Mouse (Mus musculus) megakaryocyte, embryonic 14.5 days (primary cell): ENCODE data around the gene Inhbb.

ENCODE experiments used
- FLI1 ChIP-seq: IDR thresholded peaks from 2 replicates; pipeline ENCODE4 v1.6.1; 2012; ENCODE audit warnings: low read length, inconsistent platforms, mixed read lengths
- GATA1 ChIP-seq: IDR thresholded peaks from 3 replicates; pipeline ENCODE4 v1.6.1; 2012; ENCODE audit warnings: mixed read lengths, low read length, inconsistent platforms, borderline replicate concordance

- TF ChIP-seq GATA1 (no peak), FLI1 (no peak)
Observed at GRCm38 (mm10) chr1:119389771-119390500, 32.1 kb downstream of the Inhbb start.
